Mouse (Mus musculus) stomach, postnatal 0 days (tissue): ENCODE data around the gene Agpat4.

Experiments
- CTCF ChIP-seq: IDR thresholded peaks from 2 replicates; pipeline ENCODE4 v1.5.1; 2016; ENCODE audit warnings: antibody characterized with exemption, low read depth, mild to moderate bottlenecking, moderate library complexity
- EP300 ChIP-seq: optimal IDR thresholded peaks from 2 replicates; pipeline ENCODE3; 2016; ENCODE audit warnings: antibody characterized with exemption

GRCm38 (mm10) chr17:12187782-12188181 is 69.3 kb downstream of the Agpat4 start:
- TF ChIP-seq CTCF: no peak
- no peak for TF ChIP-seq EP300
